ENCODE assay signal across 16 mouse cellular contexts in the genomic region with DNA sequence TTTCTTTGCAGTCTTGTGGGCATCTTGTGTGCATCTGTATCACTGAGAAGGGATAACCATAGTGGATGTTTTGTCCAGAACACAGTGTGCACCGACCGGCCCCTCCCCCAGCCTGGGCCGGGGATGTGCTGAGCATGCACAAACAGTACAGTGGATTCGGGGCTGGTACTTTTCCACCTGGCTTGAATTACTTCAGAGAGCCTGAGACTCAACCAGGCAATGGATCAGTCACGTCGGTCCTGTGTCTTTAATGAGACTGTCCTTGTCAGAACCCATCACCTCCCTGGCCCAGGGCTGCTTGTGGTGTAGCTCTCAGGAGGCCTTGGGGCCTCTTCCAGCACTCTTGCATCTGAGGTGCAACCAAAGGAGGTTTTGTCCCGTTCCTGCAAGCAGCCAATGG. TPM values are rescaled to one million over a fixed set of nuclear protein-coding genes. Genes with fewer than 3 reads are reported as not detected.
DNase-seq lines count a peak whose midpoint lies in the region; ATAC-seq and TF ChIP-seq lines count a peak whose summit lies in the region.
"Had no signal": no experiment of that assay in that cellular context is flagged by ENCODE, and none has a peak within 500 bp of the region (broad histone marks: within the 10 kb centered on the region; RNA-seq: fewer than 3 reads in every experiment).

No protein-coding gene starts in this region.

- dilution Hi-C loops in CH12.LX (cut with MboI; ENCODE audit: extremely low pct_ligation_motif_present, extremely low pct_unique_long_range_greater_than_20kb, low sequenced_read_pairs): no loop called here

- no peak for ATAC-seq in hindbrain, postnatal 0 days
- no peak for ATAC-seq in hindbrain, embryonic 14.5 days (ENCODE audit: low FRiP score)

- no peak for TF ChIP-seq POLR2A in CH12.LX (IDR thresholded peaks at IDR 0.05; ENCODE audit: low read depth, low read length)

- H3K9ac ChIP-seq in hindbrain, postnatal 0 days (replicated peaks; ENCODE audit: low read length): no peak overlapping the region
- H3K9ac ChIP-seq in CH12.LX (ENCODE audit: insufficient read depth, low read depth): no peak overlapping the region
- H3K9ac ChIP-seq in hindbrain, embryonic 14.5 days: no peak overlapping the region

- no peaks in the 10 kb centered on the region for H3K79me2 ChIP-seq in CH12.LX (replicated peaks; ENCODE audit: control insufficient read depth, extremely low read depth, insufficient read depth, poor library complexity, severe bottlenecking)

- H3K4me2 ChIP-seq in hindbrain, postnatal 0 days (ENCODE audit: low read depth, low read length): no peak overlapping the region
- H3K4me2 ChIP-seq in CH12.LX (ENCODE audit: insufficient read depth, low read depth, poor library complexity, severe bottlenecking): no peak overlapping the region
- no peak overlapping the region for H3K4me2 ChIP-seq in hindbrain, embryonic 14.5 days (replicated peaks)

- TF ChIP-seq CTCF in hindbrain, postnatal 0 days (IDR thresholded peaks at IDR 0.05; ENCODE audit: low read depth): no peak
- TF ChIP-seq CTCF in CH12.LX (conservative IDR thresholded peaks at IDR 0.05 in 1 of 2, IDR thresholded peaks at IDR 0.05 in 1 of 2; ENCODE audit: low read depth in 2 of 2, low read length in 2 of 2): no peak

- DNase-seq in hindbrain, embryonic 10.5 days (ENCODE audit: low spot score): no peak
- DNase-seq in hindbrain, postnatal 0 days (ENCODE audit: low spot score): no peak
- no peak for DNase-seq in CH12.LX (ENCODE audit: extremely low read depth)
- DNase-seq in adrenal gland, postnatal 10 days: peak; percentile 51
- DNase-seq in hindbrain, embryonic 14.5 days (ENCODE audit: low spot score): no peak
- DNase-seq in frontal cortex, postnatal 25 days (ENCODE audit: low spot score in 2 of 2): no peak
- no peak for DNase-seq in embryo, embryonic 9.5 days (ENCODE audit: extremely low spot score)
- DNase-seq in Muller cell, postnatal 12 days (ENCODE audit: inconsistent ontology term): no peak
- DNase-seq: B cell, adult 2 months; cerebellum, postnatal 25 days; gastrocnemius, postnatal 36 days; kidney, adult 9 months; liver; lung, adult 2 months had no signal

- in situ Hi-C loops in CH12.LX (cut with MboI; ENCODE audit: low pct_ligation_motif_present, low pct_unique_long_range_greater_than_20kb, low sequenced_read_pairs): no loop called here

- peak overlapping the region; percentile 74 for H3K27ac ChIP-seq in hindbrain, embryonic 10.5 days
- H3K27ac ChIP-seq in hindbrain, postnatal 0 days: no peak overlapping the region
- no peak overlapping the region for H3K27ac ChIP-seq in CH12.LX (ENCODE audit: insufficient read depth, low read depth)
- H3K27ac ChIP-seq in hindbrain, embryonic 14.5 days: 0 out of 2 replicates have a peak overlapping the region, but pooled peaks have one; percentile 52
- H3K27ac ChIP-seq: left cerebral cortex, adult 2 months had no signal

- no peak for TF ChIP-seq RAD21 in CH12.LX (IDR thresholded peaks at IDR 0.05; ENCODE audit: low read depth, low read length)

- no peak for TF ChIP-seq EP300 in CH12.LX (IDR thresholded peaks at IDR 0.05; ENCODE audit: low read length)

- H3K4me3 ChIP-seq in hindbrain, embryonic 10.5 days: no peak overlapping the region
- no peak overlapping the region for H3K4me3 ChIP-seq in hindbrain, postnatal 0 days (ENCODE audit: low read length)
- H3K4me3 ChIP-seq in CH12.LX (replicated peaks in 1 of 3; ENCODE audit: low read depth in 2 of 3, low read length in 2 of 3, poor library complexity in 1 of 3): no peak overlapping the region
- no peak overlapping the region for H3K4me3 ChIP-seq in hindbrain, embryonic 14.5 days (replicated peaks; ENCODE audit: low read length)
- H3K4me3 ChIP-seq: left cerebral cortex, adult 2 months had no signal

- 73% methylated on average over 7 of the region's 7 CpGs for WGBS in hindbrain, embryonic 10.5 days
- WGBS in hindbrain, postnatal 0 days: 71% methylated on average over 7 of the region's 7 CpGs
- 75% methylated on average over 7 of the region's 7 CpGs for WGBS in hindbrain, embryonic 14.5 days

- H3K9me3 ChIP-seq in hindbrain, embryonic 10.5 days: no peaks in the 10 kb centered on the region
- H3K9me3 ChIP-seq in hindbrain, postnatal 0 days (ENCODE audit: low read length): no peaks in the 10 kb centered on the region
- H3K9me3 ChIP-seq in CH12.LX (replicated peaks; ENCODE audit: low read length): no peaks in the 10 kb centered on the region
- H3K9me3 ChIP-seq in hindbrain, embryonic 14.5 days (ENCODE audit: control insufficient read depth, low read length): no peaks in the 10 kb centered on the region

- no peaks in the 10 kb centered on the region for H3K27me3 ChIP-seq in hindbrain, embryonic 10.5 days (ENCODE audit: insufficient read depth, poor library complexity, severe bottlenecking)
- no peaks in the 10 kb centered on the region for H3K27me3 ChIP-seq in hindbrain, postnatal 0 days (ENCODE audit: insufficient read depth, low read length)
- peaks cover 56% of the 10 kb centered on the region for H3K27me3 ChIP-seq in CH12.LX (replicated peaks)
- H3K27me3 ChIP-seq in hindbrain, embryonic 14.5 days (ENCODE audit: control insufficient read depth, insufficient read depth, low read length): no peaks in the 10 kb centered on the region

- H3K36me3 ChIP-seq in hindbrain, embryonic 10.5 days: peaks cover 64% of the 10 kb centered on the region
- H3K36me3 ChIP-seq in hindbrain, postnatal 0 days (ENCODE audit: insufficient read depth, low read length): peaks cover 7% of the 10 kb centered on the region; the same call in 1 of the 2 replicates
- no peaks in the 10 kb centered on the region for H3K36me3 ChIP-seq in CH12.LX (replicated peaks in 1 of 2; ENCODE audit: control insufficient read depth in 1 of 2, insufficient read depth in 1 of 2, low read length in 1 of 2)
- H3K36me3 ChIP-seq in hindbrain, embryonic 14.5 days (replicated peaks; ENCODE audit: control insufficient read depth, insufficient read depth): peaks cover 40% of the 10 kb centered on the region

- peaks cover 35% of the 10 kb centered on the region for H3K4me1 ChIP-seq in hindbrain, embryonic 10.5 days (replicated peaks)
- no peaks in the 10 kb centered on the region for H3K4me1 ChIP-seq in hindbrain, postnatal 0 days (ENCODE audit: insufficient read depth, low read length)
- peaks cover 16 to 37% of the 10 kb centered on the region in 2 experiments for H3K4me1 ChIP-seq in CH12.LX (ENCODE audit: control insufficient read depth in 1 of 2, insufficient read depth in 2 of 2)
- peaks cover 14% of the 10 kb centered on the region; the same call in 1 of the 2 replicates for H3K4me1 ChIP-seq in hindbrain, embryonic 14.5 days (replicated peaks; ENCODE audit: control insufficient read depth, insufficient read depth, low read length)

TF ChIP-seq in CH12.LX, 34 proteins besides CTCF, POLR2A, EP300 and RAD21:
- TF ChIP-seq NRF1 (IDR thresholded peaks at IDR 0.05; ENCODE audit: low read depth, low read length): no peak
- peak; percentile 61; the same call in 1 of the 2 replicates for TF ChIP-seq MAFK (IDR thresholded peaks at IDR 0.05; ENCODE audit: insufficient replicate concordance, low read length)
TF ChIP-seq in CH12.LX: peak in this region for 1.

RNA-seq across cellular contexts. Expression of a gene that starts 46.4 kb away (rescaled TPM):
- polyA plus RNA-seq in hindbrain, embryonic 10.5 days (2016; fragmentation: Nextera tagmentation; extraction: Ambion mirVana): 6.3 and 12.8 TPM in 2 replicates
- 125 and 133 TPM in 2 replicates for total RNA-seq in hindbrain, postnatal 0 days (2014; rRNA removed)
- polyA plus RNA-seq in hindbrain, postnatal 0 days (2015; fragmentation: Nextera tagmentation; extraction: Ambion mirVana): 22.2 and 25.0 TPM in 2 replicates
- total RNA-seq in CH12.LX (2012; rRNA removed): not detected in 2 replicates
- not detected in 2 replicates for total RNA-seq in CH12.LX (2014; rRNA removed)
- polyA plus RNA-seq in CH12.LX (2012; ENCODE audit: insufficient read length, low read depth): not detected in 2 replicates
- total RNA-seq in adrenal gland, postnatal 10 days (2021): 1 to 10 TPM in 1 of 2 experiments, under 1 TPM in 1; 0.81 to 1.3 TPM
- 24.5 and 26.0 TPM in 2 replicates for polyA plus RNA-seq in hindbrain, embryonic 14.5 days (2014; fragmentation: Nextera tagmentation; extraction: Ambion mirVana)
- total RNA-seq: gastrocnemius, postnatal 36 days; MEL had no signal

Comparison
In these comparisons a context has a peak if more than half of its experiments do, and no peak if none do; other contexts are left out.
1. H3K27ac ChIP-seq: peak in hindbrain, embryonic 10.5 days (single experiment) and hindbrain, embryonic 14.5 days (single experiment); none in hindbrain, postnatal 0 days (single experiment) and CH12.LX (single experiment).